Mouse (Mus musculus): ENCODE data around the gene Mterf1a.
"Not testable (repeated sequence)": the region's sequence is repeated elsewhere in the genome, so short reads cannot be mapped to it uniquely, and the experiment has no call there.

The Mterf1a gene

GRCm38 (mm10) chr5:3893459-3894293 is at the start of gene Mterf1a:
Gene Mterf1a, minus strand, starts transcription at chr5:3893933.
- peak; percentile 59 for DNase-seq

- not testable (repeated sequence) for DNase-seq
These were observed 49.4 kb upstream of the Mterf1a start for GRCm38 (mm10) chr5:3943169-3943568.

GRCm38 (mm10) chr5:3941240-3941639 is 47.5 kb upstream of the Mterf1a start:
- DNase-seq = no peak

GRCm38 (mm10) chr5:3939335-3939734 is 45.6 kb upstream of the Mterf1a start:
- DNase-seq = no peak

DNA sequence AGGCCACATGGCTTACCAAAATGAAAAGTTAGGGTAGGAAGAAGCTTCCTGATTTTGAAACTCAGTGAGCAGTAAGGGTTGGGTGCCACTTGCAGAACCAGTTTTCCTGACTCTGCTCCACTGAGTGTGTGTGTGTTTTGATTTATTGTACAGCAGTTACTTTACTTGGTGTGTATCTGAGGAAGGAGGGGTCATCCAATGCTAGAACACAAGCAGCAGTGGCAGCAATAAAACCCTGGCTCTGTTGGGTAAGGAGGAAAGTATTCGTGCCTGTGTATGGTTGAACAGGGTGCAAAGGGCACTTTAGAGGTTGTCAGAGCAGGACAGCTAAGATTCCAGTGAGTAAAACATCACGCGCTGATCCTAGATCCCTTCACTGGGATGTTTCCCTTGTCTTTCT is 45.2 kb upstream of the Mterf1a start:
- no peak for DNase-seq

- no peak for DNase-seq
These were observed 42.2 kb upstream of the Mterf1a start for GRCm38 (mm10) chr5:3935778-3936554.

GRCm38 (mm10) chr5:3935266-3935665 is 41.5 kb upstream of the Mterf1a start:
- no peak for DNase-seq

DNA sequence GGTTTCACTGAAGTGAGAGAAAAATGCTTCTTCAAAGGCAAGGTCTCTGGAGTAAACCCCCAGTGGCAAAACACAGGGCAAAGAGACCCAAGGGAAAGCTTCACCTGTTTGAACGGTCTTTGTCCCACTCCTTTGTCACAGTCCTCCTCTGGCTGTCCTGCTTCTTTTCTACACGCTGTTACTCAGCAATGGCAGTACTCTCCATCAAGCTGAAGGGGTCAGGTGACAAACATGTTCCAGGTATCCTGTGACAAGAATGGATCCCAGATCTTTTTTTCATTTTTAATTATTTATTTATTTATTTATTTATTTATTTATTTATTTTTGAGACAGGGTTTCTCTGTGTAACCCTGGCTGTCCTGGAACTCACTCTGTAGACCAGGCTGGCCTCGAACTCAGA is 39.8 kb upstream of the Mterf1a start:
- DNase-seq = no peak

GRCm38 (mm10) chr5:3931636-3932035 is 37.9 kb upstream of the Mterf1a start:
- DNase-seq = no peak

GRCm38 (mm10) chr5:3930760-3931159 is 37.0 kb upstream of the Mterf1a start:
- DNase-seq = no peak

DNA sequence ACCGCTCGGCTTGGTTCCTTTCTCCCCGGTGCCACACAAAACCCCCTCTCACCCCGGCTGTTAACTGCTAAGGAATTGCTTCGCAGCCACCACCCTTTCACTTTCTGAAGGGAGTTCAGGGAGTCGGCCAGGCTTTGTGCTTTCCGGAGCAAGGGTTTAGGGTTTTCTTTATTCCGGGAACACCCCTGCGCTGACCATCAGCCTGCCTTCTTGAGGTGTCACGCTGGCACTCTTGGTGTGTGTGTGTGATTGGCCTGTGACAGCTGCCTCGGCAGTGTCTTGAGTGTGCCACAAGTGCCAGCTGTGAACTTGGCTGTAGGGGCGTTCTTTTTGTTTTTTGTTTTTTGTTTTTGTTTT is 34.9 kb upstream of the Mterf1a start:
- DNase-seq = peak; percentile 28

DNA sequence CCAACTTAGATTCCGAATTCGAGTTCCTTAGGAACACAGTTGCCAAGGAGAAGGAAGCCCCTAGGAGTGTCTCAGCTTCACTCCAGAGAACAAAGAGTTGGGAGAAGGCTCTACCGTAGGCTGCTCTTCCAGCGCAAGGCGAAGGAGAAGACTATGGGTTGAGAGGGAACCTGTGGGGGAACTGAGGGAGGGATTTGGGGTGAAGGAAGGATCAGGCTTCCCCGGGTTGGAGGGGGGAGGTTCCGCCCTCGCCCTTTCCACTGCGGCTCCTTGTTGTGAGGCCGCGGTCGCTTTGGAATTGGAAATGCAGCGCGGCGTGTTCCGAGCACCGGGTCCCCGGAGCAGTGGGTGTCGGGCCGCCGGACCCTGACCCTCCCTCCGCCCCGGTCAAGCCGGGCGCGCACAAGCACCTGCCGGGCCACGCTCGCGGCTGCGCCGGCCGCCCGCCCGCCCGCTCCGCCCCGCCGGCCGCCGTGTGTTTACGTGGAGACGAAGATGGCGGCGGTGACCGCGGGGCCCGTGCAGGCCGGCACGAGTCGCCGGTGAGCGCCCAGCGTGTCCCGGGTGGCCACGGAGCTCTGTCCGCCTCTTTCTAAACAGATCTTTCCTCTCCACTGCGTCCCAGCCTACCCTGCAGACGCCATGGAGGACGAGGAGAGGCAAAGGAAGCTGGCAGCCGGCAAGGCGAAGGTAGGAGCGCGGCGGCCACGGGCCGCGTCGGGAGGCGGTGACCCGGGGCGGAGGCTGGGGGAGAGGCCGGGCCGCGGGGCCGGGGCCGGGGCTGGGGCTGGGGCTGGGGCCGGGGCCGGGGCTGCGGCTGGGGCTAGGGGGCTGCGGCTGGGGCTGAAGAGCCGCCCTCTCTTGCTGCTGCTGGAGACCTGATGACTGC is 34.3 kb upstream of the Mterf1a start, which contains the start of gene Akap9:
Akap9 (plus strand) TSS at position 254 of the 889 bp plus-strand sequence.
- DNase-seq = peak; percentile 78

- DNase-seq = no peak
These were observed 32.9 kb upstream of the Mterf1a start for GRCm38 (mm10) chr5:3926666-3927065.

DNA sequence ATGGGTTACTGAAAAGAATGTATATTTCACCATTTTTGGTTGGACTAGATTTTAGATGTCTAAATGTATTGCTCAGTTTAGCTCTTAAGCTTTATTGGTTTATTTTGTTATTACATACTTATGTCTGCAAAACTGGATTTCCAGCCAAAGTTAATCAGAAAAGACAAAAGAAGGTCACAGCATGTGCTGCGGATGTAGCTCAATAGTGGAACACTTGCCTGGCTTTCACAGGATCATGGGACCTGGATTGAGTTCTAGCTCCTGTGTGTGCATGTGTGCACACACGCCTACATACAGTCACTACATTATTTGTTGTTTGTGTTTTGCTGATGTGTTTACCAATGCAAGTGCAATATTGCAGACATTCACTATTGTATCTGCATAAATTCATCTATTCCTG is 28.6 kb upstream of the Mterf1a start:
- no peak for DNase-seq

DNA sequence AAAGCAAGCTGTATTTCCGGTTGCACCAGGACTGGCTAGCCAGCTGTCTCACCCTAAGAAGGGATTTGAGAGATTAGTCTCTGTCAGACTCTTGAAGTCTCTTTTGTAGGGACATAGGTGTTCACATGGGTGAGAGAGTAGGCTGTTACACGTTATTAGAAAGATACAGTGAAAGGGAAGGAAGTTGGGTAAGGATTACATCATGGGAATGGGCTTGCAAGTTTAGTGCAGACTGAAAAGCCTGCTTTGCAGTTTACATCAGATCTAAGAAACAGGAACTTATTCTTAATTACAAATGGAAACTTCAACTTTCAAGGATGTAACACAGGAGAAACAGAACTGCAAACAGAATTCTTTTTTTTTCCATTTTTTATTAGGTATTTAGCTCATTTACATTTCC is 11.7 kb upstream of the Mterf1a start:
- DNase-seq = no peak

DNA sequence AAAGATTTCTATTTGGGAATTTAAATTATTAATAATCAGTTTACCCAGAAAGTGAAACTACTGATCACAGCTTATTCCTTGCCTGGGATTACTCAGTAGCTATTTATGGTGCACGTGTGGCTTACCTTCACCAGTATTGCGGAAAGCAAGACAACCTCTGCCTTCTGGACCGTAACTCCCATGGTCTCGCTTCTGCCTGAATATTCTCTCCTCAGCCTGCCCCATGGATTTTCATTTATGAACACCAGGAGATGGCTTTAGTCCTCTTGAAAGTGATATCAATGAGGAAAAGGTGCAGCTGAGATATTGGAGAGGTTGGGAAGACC is 524 bp upstream of the Mterf1a start:
- DNase-seq = not testable (repeated sequence)

- no peak for DNase-seq
These were observed 4.5 kb downstream of the Mterf1a start for GRCm38 (mm10) chr5:3889201-3889600.

DNA sequence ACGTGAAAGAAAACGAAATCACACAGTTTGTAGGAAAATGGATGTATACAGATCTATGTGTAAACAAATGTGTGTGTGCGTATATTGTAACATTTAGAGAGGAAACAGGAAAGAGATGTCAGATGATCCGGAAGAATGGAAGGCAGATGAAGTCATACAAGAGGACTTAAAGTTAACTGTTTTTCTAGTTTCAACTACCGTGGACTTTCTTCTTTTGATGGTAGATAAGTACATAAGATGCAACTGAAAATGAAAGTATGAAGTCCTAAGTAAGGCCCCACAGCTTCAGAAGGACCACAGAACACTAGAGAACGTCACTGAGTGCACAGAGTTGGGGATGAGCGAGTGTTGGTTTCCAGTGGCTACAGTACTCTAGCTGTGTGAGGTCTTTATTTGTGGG is 6.9 kb downstream of the Mterf1a start:
- DNase-seq = not testable (repeated sequence)

DNA sequence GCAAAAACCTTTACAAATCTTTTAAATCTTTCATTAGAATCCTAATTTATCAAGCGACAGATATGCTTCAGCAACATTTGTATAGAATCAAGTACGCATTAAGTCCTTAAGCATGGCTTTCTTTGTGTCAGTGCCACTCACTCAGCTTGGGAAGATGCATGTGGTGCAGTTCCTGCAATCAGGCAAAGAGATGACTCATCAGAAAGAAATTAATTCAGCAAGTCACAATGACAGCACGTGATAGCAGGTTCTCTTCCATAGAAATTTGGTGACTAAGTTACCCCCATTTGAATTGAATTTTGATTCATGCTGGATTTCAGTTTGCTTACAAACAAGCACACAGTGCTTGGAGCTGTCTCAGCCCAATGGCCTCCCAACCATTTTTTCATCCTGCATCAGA is 20.2 kb downstream of the Mterf1a start:
- DNase-seq = no peak

DNA sequence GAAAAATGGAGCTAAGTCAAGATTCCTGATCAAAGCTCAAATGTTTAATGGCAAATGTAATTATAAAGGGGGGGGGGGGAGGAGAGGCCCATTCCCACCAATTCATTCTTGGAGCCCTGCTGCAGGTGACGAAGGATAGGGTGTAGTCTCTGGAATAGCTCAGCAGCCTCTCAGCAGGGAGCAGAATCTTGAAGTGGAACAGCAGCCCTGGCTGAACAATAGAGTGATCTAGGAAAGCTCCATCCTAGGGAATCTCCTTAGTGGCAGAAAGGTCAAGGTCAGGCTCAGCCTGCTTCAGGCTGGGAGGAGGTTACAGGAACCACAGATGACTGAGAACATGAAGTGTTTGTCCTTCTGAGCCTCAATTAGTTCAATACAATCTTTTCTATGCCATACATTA is 21.4 kb downstream of the Mterf1a start:
- no peak for DNase-seq

DNA sequence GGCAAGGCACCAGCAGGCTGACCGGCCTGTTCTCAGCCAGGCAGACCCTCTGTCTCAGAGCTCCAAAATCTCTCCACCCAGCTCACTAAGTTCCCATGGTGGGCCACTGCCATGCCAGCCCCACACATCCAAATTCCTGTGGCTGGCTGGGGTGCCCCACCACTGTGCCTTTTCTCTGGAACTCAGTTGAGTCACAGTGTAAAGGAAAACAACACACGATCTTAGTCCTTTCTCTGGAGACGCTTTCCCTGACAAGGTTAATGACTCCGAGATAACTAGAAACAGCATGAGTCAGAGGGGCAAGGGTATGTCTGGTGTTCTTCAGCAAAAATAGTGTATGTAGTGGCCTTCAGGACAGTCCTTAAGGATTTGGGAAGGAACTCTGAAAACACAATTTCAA is 23.6 kb downstream of the Mterf1a start:
- no peak for DNase-seq

GRCm38 (mm10) chr5:3845026-3845425 is 48.7 kb downstream of the Mterf1a start, which contains the start of gene Lrrd1:
Gene Lrrd1, plus strand, starts transcription at chr5:3845173.
- DNase-seq = no peak

Data from cerebellum, adult 8-10 months (tissue).